Mouse (Mus musculus): Measurements from ENCODE around the gene Cmah. TPM values are rescaled to one million over a fixed set of nuclear protein-coding genes. Genes with fewer than 3 reads are reported as not detected.

Gene Cmah
- polyA plus RNA-seq, 1 experiment = 1.1 TPM

DNA sequence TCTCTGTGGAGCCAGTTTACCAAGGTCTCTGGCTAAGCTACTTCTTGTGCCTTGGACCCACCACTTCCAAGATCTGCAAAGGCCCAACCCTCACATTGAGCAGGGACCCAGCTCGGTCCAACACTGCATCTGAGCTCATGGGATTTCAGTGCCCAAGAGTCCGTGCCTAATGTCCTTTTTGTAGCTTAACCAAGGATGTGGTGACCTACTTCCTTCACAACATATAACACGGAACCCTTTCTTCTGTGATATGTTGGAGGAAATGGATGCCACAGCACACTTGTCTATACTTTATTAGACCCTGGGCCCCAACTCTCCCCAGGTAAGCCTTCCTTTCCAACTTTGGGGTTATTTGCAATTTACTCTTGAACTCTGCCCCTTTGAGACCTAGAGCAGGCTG lies 186.5 kb downstream of the Cmah start:
- Histone ChIP-seq H3K27ac (ENCODE audit: insufficient read depth, low read length) (no peak overlapping the region), H3K4me3 (ENCODE audit: insufficient read depth, low read length) (no peak overlapping the region), H3K4me1 (ENCODE audit: control insufficient read depth, insufficient read depth, low read length) (no peaks in the 10 kb centered on the region; the same call in 1 of the 2 replicates)
- TF ChIP-seq POLR2A (IDR thresholded peaks at IDR 0.05; ENCODE audit: low read depth, low read length) (no peak), CTCF (IDR thresholded peaks at IDR 0.05; ENCODE audit: borderline replicate concordance, insufficient read depth, low read length) (no peak)

DNA sequence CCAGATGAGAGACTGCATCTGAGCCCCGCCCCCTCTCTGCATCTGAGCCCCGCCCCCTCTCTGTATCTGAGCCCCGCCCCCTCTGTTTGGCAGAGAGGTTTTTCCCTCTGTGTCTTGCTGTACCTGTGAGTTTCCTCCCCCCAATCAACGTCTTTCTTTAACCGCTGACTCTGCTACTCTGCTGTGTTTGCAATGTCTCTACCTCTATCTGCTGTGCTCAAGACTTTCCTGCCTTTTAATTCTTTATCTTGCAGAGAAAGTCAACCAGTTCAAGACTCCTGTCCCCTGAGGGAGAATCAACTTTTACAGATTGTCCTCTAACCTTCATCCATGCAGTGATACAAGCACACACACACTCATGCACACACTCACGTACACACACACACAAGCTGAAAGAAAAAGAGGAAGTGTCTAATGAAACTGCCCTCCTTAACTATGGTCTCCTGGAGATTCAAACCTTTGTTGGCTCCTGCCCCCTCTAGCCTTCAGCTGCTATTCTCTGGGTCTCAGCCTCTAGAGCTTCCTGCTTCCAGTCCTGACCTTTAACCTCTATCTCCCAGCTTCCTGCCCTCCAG lies 188.0 kb downstream of the Cmah start:
- Histone ChIP-seq H3K4me3 (ENCODE audit: insufficient read depth, low read length) (no peak overlapping the region), H3K27ac (ENCODE audit: insufficient read depth, low read length) (no peak overlapping the region), H3K4me1 (ENCODE audit: control insufficient read depth, insufficient read depth, low read length) (no peaks in the 10 kb centered on the region)
- TF ChIP-seq POLR2A (IDR thresholded peaks at IDR 0.05; ENCODE audit: low read depth, low read length) = no peak
- TF ChIP-seq CTCF (IDR thresholded peaks at IDR 0.05; ENCODE audit: borderline replicate concordance, insufficient read depth, low read length) = no peak

DNA sequence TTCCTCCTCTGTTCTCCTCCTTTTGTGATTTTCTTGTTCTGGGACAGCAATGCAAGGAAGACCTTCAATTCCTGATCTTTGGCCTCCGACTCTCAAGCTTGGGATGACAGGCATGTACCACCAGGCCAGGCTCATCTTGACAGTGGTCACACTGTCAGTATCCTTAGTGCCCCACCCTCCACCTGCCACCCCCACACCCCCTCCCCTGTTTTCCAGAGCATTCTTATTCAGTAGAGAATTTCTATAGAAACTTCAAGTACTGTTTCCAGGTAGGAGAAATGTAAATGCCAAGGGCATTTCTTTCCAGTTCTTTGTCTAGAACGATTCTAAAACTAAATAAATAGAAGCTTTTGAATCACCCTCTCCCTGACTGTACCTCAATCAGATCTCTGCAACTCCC lies 190.6 kb downstream of the Cmah start:
- H3K4me3 ChIP-seq (ENCODE audit: insufficient read depth, low read length) = no peak overlapping the region
- H3K27ac ChIP-seq (ENCODE audit: insufficient read depth, low read length) = no peak overlapping the region
- no peak for TF ChIP-seq POLR2A (IDR thresholded peaks at IDR 0.05; ENCODE audit: low read depth, low read length)
- TF ChIP-seq CTCF (IDR thresholded peaks at IDR 0.05; ENCODE audit: borderline replicate concordance, insufficient read depth, low read length) = no peak
- H3K4me1 ChIP-seq (ENCODE audit: control insufficient read depth, insufficient read depth, low read length) = peaks cover 9% of the 10 kb centered on the region

DNA sequence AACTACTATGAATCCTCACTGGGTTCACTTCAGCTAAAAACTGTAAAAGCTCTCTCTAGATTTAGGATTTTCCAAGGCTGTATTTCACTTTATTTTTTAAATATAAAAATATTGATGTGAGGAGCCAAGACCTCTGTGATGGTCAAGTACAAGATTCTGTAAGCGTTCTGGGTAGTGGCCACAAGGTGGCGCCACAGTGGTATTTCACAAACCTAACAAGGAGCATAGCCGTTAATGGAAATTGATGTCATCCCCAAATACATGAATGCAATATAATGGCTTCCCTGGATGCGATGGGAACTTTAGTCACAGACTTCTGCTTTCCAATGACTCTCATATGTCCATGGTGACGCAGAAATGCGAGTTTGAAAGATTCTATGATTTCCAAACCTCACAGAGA lies 191.7 kb downstream of the Cmah start:
- TF ChIP-seq POLR2A (IDR thresholded peaks at IDR 0.05; ENCODE audit: low read depth, low read length) (no peak), CTCF (IDR thresholded peaks at IDR 0.05; ENCODE audit: borderline replicate concordance, insufficient read depth, low read length) (0 out of 2 replicates have a peak, but pooled peaks have one; percentile 2)
- no peak overlapping the region for H3K4me3 ChIP-seq (ENCODE audit: insufficient read depth, low read length)
- H3K27ac ChIP-seq (ENCODE audit: insufficient read depth, low read length) = no peak overlapping the region
- peaks cover 11% of the 10 kb centered on the region for H3K4me1 ChIP-seq (ENCODE audit: control insufficient read depth, insufficient read depth, low read length)

DNA sequence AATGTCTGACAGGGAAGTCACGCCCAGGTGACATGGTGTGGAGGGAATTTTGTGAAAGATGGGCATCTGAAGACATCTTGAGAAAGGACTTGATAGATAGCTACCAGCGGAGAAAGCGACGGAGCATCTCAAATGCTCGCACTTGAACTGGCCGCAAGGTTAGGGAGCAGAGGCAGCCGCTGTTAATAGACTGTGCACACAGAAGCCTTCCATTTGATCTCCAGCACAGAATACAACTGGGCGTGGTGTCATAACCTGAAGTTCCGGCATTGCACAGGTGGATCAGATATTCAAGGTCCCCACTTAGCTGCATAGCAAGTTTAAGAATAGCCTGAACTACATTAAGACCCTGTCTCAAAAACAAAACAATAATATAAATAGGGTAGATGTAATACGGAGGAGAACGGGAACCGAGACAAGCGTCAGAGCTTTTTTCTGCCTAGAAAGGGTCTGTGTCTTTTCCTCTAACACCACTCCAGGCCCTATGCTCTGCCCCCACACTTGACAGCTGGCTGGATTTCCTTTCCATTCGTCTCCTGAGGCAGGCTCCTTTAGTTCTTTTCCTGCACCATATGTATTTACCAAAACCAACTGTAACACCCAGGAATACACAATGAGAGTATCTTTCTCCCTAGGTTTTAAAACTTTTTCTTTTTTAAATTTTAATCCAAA lies 192.9 kb downstream of the Cmah start:
- H3K27ac ChIP-seq (ENCODE audit: insufficient read depth, low read length) = no peak overlapping the region
- peaks cover 11% of the 10 kb centered on the region for H3K4me1 ChIP-seq (ENCODE audit: control insufficient read depth, insufficient read depth, low read length)
- TF ChIP-seq CTCF (IDR thresholded peaks at IDR 0.05; ENCODE audit: borderline replicate concordance, insufficient read depth, low read length) (no peak), POLR2A (IDR thresholded peaks at IDR 0.05; ENCODE audit: low read depth, low read length) (no peak)
- no peak overlapping the region for H3K4me3 ChIP-seq (ENCODE audit: insufficient read depth, low read length)

DNA sequence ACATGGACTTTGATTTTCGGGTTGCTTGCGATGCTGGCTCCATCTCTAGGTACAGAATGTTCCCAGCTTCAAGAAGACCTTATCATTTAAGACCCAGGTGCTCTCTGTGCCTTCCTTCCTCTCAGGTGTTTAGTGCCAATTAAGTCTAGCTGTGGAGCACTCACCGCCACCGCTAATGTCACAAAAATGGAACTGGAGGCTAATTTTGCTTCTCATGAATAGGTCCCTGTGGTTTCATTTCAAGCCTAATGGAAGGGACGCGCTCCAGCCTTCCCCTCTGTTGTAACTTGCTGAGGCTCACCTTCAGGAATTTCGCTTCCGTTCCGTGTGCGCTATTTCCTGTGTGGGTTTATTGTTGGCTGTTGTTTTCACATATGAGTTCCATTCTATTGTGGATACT lies 193.6 kb downstream of the Cmah start:
- no peak for TF ChIP-seq CTCF (IDR thresholded peaks at IDR 0.05; ENCODE audit: borderline replicate concordance, insufficient read depth, low read length)
- no peak for TF ChIP-seq POLR2A (IDR thresholded peaks at IDR 0.05; ENCODE audit: low read depth, low read length)
- H3K4me1 ChIP-seq (ENCODE audit: control insufficient read depth, insufficient read depth, low read length) = peaks cover 11% of the 10 kb centered on the region
- no peak overlapping the region for H3K4me3 ChIP-seq (ENCODE audit: insufficient read depth, low read length)
- H3K27ac ChIP-seq (ENCODE audit: insufficient read depth, low read length) = no peak overlapping the region

DNA sequence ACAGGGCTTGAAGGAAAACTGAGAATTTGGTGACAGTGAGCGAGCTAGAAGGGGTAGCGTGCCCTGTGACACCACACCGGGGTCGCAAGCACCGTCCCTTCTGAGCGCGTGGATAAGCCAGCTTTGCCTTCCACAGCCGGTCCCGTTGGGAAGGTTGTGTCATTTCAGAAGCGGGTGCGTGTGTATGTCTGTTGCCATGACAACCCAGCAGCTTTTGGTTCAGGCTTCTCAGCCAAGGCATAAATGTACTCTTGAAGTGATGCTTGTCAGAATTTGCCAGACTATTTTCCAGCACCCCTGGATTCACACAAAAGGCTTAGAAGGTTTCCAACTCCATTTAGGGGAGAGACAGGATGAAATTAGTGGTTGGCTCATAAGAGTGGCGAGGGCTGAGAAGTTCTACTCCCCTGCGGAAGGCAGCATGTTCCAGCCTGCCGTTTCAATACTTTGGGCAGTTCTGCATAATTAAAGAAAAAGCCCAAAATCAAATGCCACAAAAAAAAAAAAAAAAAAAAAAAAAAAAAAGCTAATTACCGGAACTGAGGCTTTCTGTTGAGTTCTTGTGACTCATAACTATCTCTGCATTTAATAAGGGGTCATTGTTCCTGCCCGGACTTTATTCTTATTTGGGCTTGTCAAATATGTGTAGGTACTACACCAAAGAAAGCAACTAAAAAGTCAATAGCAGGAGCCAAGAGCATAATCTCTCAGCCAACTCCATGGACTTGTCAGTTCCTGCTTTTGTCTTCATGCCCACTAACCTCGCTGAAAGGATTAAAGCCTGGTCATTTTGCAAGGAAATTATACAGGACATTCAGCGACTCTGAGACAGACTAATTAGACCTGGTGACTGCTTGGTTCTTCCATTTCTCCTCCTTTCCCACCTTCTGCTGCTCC lies 194.5 kb downstream of the Cmah start:
- H3K27ac ChIP-seq (ENCODE audit: insufficient read depth, low read length) = 0 out of 2 replicates have a peak overlapping the region, but pooled peaks have one; percentile 5
- TF ChIP-seq CTCF (IDR thresholded peaks at IDR 0.05; ENCODE audit: borderline replicate concordance, insufficient read depth, low read length) (no peak), POLR2A (IDR thresholded peaks at IDR 0.05; ENCODE audit: low read depth, low read length) (no peak)
- H3K4me1 ChIP-seq (ENCODE audit: control insufficient read depth, insufficient read depth, low read length) = peaks cover 11% of the 10 kb centered on the region
- no peak overlapping the region for H3K4me3 ChIP-seq (ENCODE audit: insufficient read depth, low read length)

DNA sequence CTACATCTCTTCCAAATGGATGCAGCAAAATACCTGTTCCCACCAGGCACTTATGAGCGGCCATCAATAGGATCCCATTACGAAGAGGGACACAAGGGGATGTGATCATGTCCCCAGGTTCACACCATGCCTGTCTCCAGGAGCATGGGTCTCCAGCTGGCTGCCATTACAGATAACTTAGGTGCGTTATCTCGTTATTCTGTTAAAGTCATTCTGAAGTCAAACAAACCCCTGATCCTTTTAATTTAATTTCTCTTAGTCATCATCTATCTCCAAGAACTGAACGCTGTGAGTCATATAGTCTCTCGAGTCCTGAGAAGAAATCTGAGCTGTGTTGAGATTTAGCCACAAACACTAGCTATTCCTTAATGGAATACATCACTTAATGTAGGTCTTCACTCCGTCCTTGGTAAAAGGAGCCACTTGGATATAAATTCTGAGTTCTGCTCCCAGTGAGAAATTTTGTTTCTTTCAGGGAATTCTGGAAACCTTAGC lies 195.2 kb downstream of the Cmah start:
- peaks cover 11% of the 10 kb centered on the region for H3K4me1 ChIP-seq (ENCODE audit: control insufficient read depth, insufficient read depth, low read length)
- 0 out of 2 replicates have a peak overlapping the region, but pooled peaks have one; percentile 5 for H3K27ac ChIP-seq (ENCODE audit: insufficient read depth, low read length)
- TF ChIP-seq CTCF (IDR thresholded peaks at IDR 0.05; ENCODE audit: borderline replicate concordance, insufficient read depth, low read length) (no peak), POLR2A (IDR thresholded peaks at IDR 0.05; ENCODE audit: low read depth, low read length) (no peak)

DNA sequence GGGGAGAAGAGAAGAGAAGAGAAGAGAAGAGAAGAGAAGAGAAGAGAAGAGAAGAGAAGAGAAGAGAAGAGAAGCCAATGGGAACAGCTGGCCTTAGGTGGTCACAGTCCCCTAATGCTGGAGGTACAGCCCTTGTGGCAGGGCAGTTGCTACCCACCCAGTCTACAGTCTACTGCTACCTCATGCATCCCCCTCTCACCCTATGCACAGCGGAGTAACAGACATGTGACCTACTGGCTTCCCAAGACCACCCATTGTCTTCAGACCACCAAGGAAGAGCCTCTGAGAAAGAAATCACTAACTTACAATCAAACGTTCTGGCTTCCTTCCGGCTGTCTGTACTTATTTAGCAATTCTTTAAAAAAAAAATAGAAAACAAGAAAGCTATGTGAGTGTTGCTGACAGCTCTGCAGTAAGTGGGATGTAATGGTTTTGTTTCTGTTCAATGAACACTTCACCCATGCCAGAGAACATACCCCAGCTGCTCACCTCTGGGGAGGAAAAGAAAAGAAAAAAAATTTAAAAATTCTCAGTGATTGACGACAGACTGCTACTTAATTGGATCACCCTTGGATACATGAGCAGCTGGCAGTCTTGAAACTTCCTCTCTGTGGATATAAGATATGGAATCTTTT lies 196.5 kb downstream of the Cmah start:
- no peak for TF ChIP-seq POLR2A (IDR thresholded peaks at IDR 0.05; ENCODE audit: low read depth, low read length)
- TF ChIP-seq CTCF (IDR thresholded peaks at IDR 0.05; ENCODE audit: borderline replicate concordance, insufficient read depth, low read length) = no peak
- Histone ChIP-seq H3K4me3 (ENCODE audit: insufficient read depth, low read length) (no peak overlapping the region), H3K4me1 (ENCODE audit: control insufficient read depth, insufficient read depth, low read length) (peaks cover 11% of the 10 kb centered on the region), H3K27ac (ENCODE audit: insufficient read depth, low read length) (no peak overlapping the region)

More for the DNA sequence above, 195.2 kb downstream of the Cmah start:
- no peak overlapping the region for H3K4me3 ChIP-seq (ENCODE audit: insufficient read depth, low read length)
